Mouse (Mus musculus): Measurements from ENCODE around the gene Rbm25. TPM values are rescaled to one million over a fixed set of nuclear protein-coding genes. Genes with fewer than 3 reads are reported as not detected.

Rbm25 gene
- 396 TPM for polyA plus RNA-seq (2014; fragmentation: Illumina TruSeq; extraction: RNeasy Lipid Tissue Mini Kit (QIAGEN cat#74804); ENCODE audit: low read depth, low replicate concordance)

GRCm38 (mm10) chr12:83630936-83631335 lies at the start of gene Rbm25:
Rbm25 (plus strand) TSS chr12:83631236.

DNA sequence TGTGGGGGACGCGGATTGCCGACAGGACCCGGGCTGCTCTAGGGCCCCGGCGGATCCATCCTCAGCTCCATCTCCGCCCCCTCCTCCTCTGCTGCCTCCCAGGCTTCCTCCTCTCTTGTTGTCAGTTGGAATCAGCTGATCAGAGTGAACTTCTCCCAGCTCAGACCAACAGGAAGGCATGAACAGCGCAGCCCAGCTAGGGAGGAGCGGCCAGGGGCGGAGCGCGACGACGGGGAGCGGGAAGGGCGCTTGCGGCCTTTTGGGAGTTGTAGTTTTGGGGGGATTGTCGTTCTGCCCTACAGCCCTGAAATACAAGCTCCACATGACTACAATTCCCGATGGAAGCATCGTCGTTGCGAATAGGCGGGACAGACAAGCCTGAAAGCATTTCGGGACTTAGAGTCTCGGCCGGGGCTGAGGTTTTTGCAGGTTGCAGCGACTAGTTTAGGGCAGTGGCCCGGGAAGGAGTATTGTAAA lies 34.0 kb upstream of the Rbm25 start, which contains the start of gene Zfyve1:
TSS of gene Zfyve1 (minus strand) at position 198 of the 477 bp plus-strand sequence.

GRCm38 (mm10) chr12:83687934-83688315 lies 56.9 kb downstream of the Rbm25 start, which contains the start of gene Psen1:
Psen1 (plus strand) TSS chr12:83688152.

Other genes with a start within 250 kb of the Rbm25 start
- 4.5 TPM for gene Dpf3, start 143.5 kb upstream of the Rbm25 start, polyA plus RNA-seq (2014; fragmentation: Illumina TruSeq; extraction: RNeasy Lipid Tissue Mini Kit (QIAGEN cat#74804); ENCODE audit: low read depth, low replicate concordance)
- gene Dcaf4, start 110.8 kb upstream of the Rbm25 start, polyA plus RNA-seq (2014; fragmentation: Illumina TruSeq; extraction: RNeasy Lipid Tissue Mini Kit (QIAGEN cat#74804); ENCODE audit: low read depth, low replicate concordance) = 2.4 TPM
- 16.6 TPM for gene Zfyve1, start 34.0 kb upstream of the Rbm25 start, polyA plus RNA-seq (2014; fragmentation: Illumina TruSeq; extraction: RNeasy Lipid Tissue Mini Kit (QIAGEN cat#74804); ENCODE audit: low read depth, low replicate concordance)
- 88.3 TPM for gene Psen1, start 56.9 kb downstream of the Rbm25 start, polyA plus RNA-seq (2014; fragmentation: Illumina TruSeq; extraction: RNeasy Lipid Tissue Mini Kit (QIAGEN cat#74804); ENCODE audit: low read depth, low replicate concordance)
- 0.19 TPM for gene Papln, start 132.4 kb downstream of the Rbm25 start, polyA plus RNA-seq (2014; fragmentation: Illumina TruSeq; extraction: RNeasy Lipid Tissue Mini Kit (QIAGEN cat#74804); ENCODE audit: low read depth, low replicate concordance)

Measured in sigmoid colon, adult 10 weeks (tissue).